Mouse (Mus musculus) monocyte, adult 2 months (primary cell): ENCODE data around the gene Igfn1.

Experiments used
- DNase-seq, 2 experiments: peaks; one replicate each; pipeline ENCODE4 v3.0.0; 2022; ENCODE audit warnings: low spot score in 2 of 2, low read depth in 1 of 2

Igfn1 gene

GRCm38 (mm10) chr1:136006292-136006748, at the start of gene Igfn1:
Igfn1 (minus strand) TSS chr1:136006342.
- no peak for DNase-seq

GRCm38 (mm10) chr1:136055771-136056170, 49.6 kb upstream of the Igfn1 start:
- DNase-seq: no peak

GRCm38 (mm10) chr1:136052547-136052946, 46.4 kb upstream of the Igfn1 start, which contains the start of gene Cacna1s:
Cacna1s (plus strand) TSS chr1:136052750.
- DNase-seq: no peak

- DNase-seq: no peak
These were observed 45.3 kb upstream of the Igfn1 start for GRCm38 (mm10) chr1:136051465-136051864.

GRCm38 (mm10) chr1:136051013-136051315, 44.8 kb upstream of the Igfn1 start:
- no peak for DNase-seq

GRCm38 (mm10) chr1:136050312-136051012, 44.3 kb upstream of the Igfn1 start, which contains the start of gene Ascl5:
Ascl5 (plus strand) TSS chr1:136050804.
- no peak for DNase-seq

GRCm38 (mm10) chr1:136047894-136048293, 41.8 kb upstream of the Igfn1 start:
- no peak for DNase-seq

- no peak for DNase-seq
These were observed 41.3 kb upstream of the Igfn1 start for GRCm38 (mm10) chr1:136047432-136047831.

- peak in 1 of 2 experiments; percentile 6 for DNase-seq
These were observed 39.6 kb upstream of the Igfn1 start for GRCm38 (mm10) chr1:136045774-136046173.

GRCm38 (mm10) chr1:136040874-136041273, 34.7 kb upstream of the Igfn1 start:
- DNase-seq: no peak

GRCm38 (mm10) chr1:136040452-136040851, 34.3 kb upstream of the Igfn1 start:
- no peak for DNase-seq

- no peak for DNase-seq
These were observed 32.8 kb upstream of the Igfn1 start for GRCm38 (mm10) chr1:136038746-136039538.

- no peak for DNase-seq
These were observed 26.8 kb upstream of the Igfn1 start for GRCm38 (mm10) chr1:136032961-136033360.

GRCm38 (mm10) chr1:136031697-136032096, 25.6 kb upstream of the Igfn1 start:
- DNase-seq: no peak

- no peak for DNase-seq
These were observed 24.1 kb upstream of the Igfn1 start for GRCm38 (mm10) chr1:136030201-136030600.

- DNase-seq: no peak
These were observed 12.4 kb upstream of the Igfn1 start for GRCm38 (mm10) chr1:136018390-136019189.

GRCm38 (mm10) chr1:136017907-136018313, 11.8 kb upstream of the Igfn1 start:
- peak; percentile 13 to 34 for DNase-seq

- DNase-seq: no peak
These were observed 11.2 kb upstream of the Igfn1 start for GRCm38 (mm10) chr1:136017307-136017706.

GRCm38 (mm10) chr1:136014796-136015502, 8.8 kb upstream of the Igfn1 start:
- no peak for DNase-seq

GRCm38 (mm10) chr1:136013513-136013912, 7.4 kb upstream of the Igfn1 start:
- no peak for DNase-seq

GRCm38 (mm10) chr1:136010247-136010646, 4.1 kb upstream of the Igfn1 start:
- DNase-seq: no peak
